Mouse (Mus musculus): ENCODE data around the gene Ncor2.

The Ncor2 gene

GRCm38 (mm10) chr5:125148173-125148572 lies 30.8 kb downstream of the Ncor2 start:
- peak; percentile 64 for DNase-seq (ENCODE audit: low spot score)

DNA sequence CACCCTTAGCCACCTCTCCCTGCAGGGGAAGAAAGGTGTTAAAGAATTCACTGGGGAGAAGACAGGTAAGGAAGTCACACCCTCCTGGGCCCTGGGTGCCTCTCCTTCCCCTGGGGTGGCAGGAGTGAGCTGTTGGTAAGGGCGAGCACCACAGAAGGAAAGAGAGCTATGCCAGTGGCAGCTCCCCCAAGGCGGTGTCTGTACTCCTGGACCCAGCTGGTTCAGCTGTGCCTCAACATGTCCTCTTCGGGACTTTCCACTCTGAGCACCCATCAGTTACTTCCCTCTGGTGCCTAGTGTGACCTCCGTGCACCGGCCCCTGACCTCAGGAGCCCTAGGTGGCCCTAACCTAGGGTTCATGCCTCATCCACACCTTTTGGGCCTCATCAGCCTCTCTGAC lies 31.9 kb downstream of the Ncor2 start:
- no peak for DNase-seq (ENCODE audit: low spot score)

- DNase-seq (ENCODE audit: low spot score): no peak
Measured at GRCm38 (mm10) chr5:125143114-125143872, 35.7 kb downstream of the Ncor2 start.

GRCm38 (mm10) chr5:125141916-125142315 lies 37.1 kb downstream of the Ncor2 start:
- no peak for DNase-seq (ENCODE audit: low spot score)

DNA sequence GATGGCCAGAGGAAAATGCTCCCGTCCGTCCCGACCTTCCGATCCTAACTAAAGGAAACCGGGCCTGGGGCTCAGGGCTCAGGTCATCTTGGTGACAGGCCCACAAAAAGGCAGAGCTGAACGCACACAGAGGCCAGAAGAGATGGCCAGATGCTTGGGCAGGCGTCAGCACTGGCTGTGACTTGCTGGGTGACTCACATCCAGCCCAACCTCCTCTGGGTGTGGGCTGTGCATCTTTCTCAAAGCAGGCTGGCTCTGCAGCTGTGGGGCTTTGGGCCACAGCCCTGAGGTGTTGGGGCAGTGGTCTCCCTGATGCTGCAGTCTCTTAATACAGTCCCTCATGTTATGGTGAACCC lies 37.5 kb downstream of the Ncor2 start:
- peak; percentile 93 for DNase-seq (ENCODE audit: low spot score)

- peak; percentile 100 for DNase-seq (ENCODE audit: low spot score)
Measured at GRCm38 (mm10) chr5:125140832-125141524, 38.0 kb downstream of the Ncor2 start.

GRCm38 (mm10) chr5:125140151-125140699 lies 38.8 kb downstream of the Ncor2 start:
- DNase-seq (ENCODE audit: low spot score): peak; percentile 63

GRCm38 (mm10) chr5:125139669-125140068 lies 39.4 kb downstream of the Ncor2 start:
- DNase-seq (ENCODE audit: low spot score): no peak

- DNase-seq (ENCODE audit: low spot score): no peak
Measured at GRCm38 (mm10) chr5:125138841-125139430, 40.1 kb downstream of the Ncor2 start.

- no peak for DNase-seq (ENCODE audit: low spot score)
Measured at GRCm38 (mm10) chr5:125137672-125138285, 41.2 kb downstream of the Ncor2 start.

DNA sequence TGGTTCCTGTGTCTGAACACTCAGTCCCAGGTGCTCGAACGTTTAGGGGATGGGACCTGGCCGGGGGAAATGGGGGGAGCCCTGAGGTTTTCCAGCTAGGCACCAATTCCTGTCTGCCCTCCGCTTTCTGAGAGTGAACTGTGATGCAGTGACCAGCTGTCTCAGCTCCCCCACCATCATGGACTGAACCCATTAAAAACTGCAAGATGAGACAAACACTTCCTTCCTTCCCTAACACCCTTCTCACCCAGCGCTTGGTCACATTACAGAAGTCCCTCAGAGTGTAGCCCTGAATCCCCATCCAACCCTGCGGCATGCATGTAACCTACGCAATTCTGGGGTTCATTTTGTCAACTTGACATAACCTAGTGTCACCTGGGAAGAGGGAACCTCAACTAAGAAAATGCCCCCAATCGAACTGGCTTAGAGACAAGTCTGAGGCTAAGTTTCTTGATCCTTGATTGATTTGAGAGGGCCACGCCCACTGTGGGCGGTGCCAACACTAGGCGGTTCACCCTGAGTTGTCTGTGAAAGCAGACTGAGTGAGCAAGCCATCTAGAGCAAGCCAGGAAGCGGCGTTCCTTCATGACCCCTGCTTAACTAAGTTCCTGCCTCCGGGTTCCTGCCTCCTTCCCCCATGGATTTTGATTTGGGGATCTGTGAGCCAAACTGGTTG lies 41.9 kb downstream of the Ncor2 start:
- no peak for DNase-seq (ENCODE audit: low spot score)

DNA sequence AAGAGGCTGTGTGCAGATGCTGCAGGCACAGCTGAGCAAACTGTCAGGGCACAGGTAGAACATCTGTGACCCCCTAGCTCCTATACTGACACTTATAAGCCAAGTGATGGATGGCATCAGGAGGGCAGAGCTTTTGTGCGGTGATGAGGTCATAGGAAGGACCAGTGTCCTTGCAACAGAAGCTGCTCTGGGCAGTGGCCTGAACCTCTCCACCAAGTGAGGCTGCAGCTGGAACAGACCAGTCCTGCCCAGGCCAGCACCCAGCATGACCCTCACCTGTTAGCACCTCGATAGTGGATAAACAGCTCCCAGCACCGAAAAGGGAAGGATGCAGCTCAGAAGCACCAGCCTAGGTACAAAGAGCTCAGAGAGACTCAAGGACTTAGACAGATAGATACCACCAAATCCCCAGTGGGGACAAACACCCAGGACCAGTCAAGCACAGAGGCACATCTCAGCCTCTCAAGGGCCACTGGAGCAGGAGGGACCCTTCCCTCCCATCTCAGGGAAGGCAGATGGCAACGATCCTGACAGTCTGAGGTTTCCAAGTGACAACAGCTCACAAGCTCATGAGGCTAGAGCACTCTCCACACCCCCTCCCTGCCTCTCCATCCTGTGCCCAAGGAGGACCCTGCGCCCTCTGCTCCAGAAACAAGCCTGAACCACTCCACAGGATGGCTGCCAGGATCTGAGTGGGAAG lies 42.6 kb downstream of the Ncor2 start:
- no peak for DNase-seq (ENCODE audit: low spot score)

DNA sequence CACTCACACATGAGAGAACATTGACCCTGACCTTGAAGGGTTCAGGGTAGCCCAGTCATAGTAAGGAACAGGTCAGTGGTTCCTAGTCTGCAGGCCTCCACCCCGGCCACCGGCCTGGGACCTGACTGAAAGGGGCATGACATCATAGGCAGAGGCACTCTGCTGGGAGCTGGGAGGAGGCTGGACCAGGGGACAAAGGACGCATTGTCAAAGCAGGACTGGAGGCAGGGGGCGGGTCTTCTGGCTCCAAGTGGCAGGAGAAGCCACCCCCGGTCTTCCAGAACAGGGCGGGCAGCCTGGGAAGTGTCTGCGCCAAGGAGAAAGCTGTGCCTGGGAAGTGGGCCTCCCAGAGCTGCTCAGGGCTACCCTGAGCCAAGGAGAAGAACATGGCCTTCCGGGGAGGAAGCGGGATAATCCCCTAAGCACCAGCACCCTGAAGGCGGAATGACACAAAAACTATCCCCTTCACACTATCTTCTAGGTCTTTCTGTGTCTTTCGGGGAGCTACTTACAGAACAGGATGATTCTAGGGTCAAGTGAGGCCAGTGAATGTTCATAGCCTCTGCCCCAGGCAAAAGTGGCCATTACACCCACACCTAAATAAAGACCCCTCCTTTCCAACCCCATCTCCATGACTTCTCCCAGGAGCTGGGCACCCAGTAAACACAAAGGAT lies 44.1 kb downstream of the Ncor2 start:
- DNase-seq (ENCODE audit: low spot score): peak; percentile 90

GRCm38 (mm10) chr5:125134391-125134790 lies 44.6 kb downstream of the Ncor2 start:
- DNase-seq (ENCODE audit: low spot score): peak; percentile 95

DNA sequence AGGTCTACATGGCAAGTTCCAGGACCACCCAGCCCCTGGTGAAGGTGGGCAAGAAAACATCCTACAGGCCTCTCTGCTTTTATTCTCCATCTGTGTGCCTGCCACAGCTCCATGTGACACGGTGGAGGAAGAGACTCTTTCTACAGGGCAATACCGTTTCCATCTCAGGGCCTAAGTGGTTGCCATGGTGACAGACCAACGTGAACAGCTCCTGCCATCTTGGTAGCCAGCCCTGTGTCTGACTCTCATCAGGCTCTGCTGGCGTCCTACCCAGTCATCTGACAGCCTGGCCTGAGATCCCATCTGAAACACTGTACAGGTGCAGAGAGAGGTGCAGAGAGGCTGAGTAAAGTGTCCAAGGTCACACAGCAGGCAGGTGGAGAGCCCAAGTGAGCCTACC lies 45.4 kb downstream of the Ncor2 start:
- DNase-seq (ENCODE audit: low spot score): peak; percentile 68

DNA sequence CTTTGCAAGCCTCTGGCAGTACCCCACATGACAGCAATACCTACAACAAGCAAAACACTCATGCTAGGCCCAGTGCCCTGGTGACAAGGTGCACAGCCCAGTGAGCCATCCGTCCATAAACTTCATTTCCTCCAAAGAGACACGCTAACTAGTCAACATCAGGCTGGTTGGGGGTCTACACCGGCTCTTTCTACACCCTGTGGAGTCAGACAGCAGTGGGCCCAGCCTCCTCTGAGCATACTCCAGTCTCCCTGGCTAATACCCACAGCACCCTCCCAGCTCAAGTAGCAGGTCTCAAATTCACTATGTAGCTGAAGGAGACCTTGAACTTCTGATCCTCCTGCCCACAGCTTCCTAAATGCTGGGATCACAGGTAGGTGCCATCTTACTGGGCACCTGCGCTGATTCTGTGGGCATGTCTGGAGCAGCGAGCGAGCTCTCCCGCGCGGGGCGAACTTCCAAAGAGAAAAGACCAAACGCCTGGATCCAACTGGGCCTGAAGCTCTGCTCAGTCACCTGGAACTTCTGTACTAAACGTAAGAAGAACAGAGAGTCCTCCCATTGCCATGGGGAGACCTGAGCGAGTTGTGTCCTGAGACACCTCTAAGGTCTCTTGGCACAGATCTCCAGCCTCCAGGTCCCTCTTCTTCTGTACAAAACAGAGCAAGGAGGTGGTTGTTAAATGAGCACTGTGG lies 46.3 kb downstream of the Ncor2 start:
- DNase-seq (ENCODE audit: low spot score): no peak

GRCm38 (mm10) chr5:125132069-125132468 lies 47.0 kb downstream of the Ncor2 start:
- DNase-seq (ENCODE audit: low spot score): no peak

DNA sequence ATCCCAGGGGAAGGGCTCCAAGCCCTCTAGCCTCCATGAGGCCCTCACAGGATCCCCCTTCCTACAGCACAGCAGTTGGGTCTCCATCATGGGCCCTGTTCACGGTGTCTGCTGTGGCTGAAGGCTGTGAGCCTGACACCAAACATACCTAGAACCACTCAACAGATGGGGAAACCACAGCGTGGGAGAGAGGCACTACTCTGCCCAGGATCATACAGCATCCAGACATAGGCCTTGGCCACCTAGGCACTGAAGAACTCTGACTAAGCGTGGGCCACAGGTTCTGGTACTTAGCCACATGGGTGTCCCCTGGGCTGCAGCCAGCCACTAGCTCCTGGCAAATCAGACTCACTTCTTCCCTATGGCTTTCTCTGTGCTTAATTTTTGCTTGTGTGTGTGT lies 48.6 kb downstream of the Ncor2 start:
- DNase-seq (ENCODE audit: low spot score): no peak

- no peak for DNase-seq (ENCODE audit: low spot score)
Measured at GRCm38 (mm10) chr5:125128939-125129385, 50.1 kb downstream of the Ncor2 start.

DNA sequence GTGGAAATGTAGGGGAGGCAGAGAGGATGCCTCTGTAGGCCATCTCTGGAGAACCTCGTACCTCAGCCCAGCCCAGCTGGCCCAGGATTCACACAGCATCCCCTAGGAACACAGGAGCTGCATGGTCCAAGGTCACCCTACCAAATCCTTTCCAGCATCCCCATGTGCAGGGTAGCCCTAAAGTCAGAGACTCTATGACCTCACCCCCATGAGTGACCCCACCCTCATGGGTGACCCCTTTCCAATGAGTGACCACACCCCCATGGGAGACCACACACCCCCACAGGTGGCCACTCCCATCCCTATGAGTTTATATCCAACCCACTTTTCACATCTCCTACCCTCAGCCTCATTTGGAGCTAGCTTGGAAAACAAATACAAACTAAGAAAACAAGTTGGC lies 51.1 kb downstream of the Ncor2 start:
- no peak for DNase-seq (ENCODE audit: low spot score)

Measured in MN1 (cell line).